Mouse (Mus musculus) midbrain, embryonic 15.5 days (tissue): ENCODE measurements around the gene Piwil4. TPM values are rescaled to one million over a fixed set of nuclear protein-coding genes. Genes with fewer than 3 reads are reported as not detected.
"Not testable (repeated sequence)": the region's sequence is repeated elsewhere in the genome, so short reads cannot be mapped to it uniquely, and the experiment has no call there.

Experiments used
- ATAC-seq: fragments of 200-750 bp; cut with Nextera tagmentation; replicated peaks from 2 replicates; pipeline ENCODE4 v1.8.0; 2017; ENCODE audit warnings: moderate TSS enrichment
- H3K27ac ChIP-seq: fragments of 300-500 bp; sonication (generic); 2 replicates; pipeline ENCODE4 v1.5.1; 2015; ENCODE audit warnings: mild to moderate bottlenecking, inconsistent platforms
- H3K27me3 ChIP-seq: fragments of 300-500 bp; sonication (generic); replicated peaks from 2 replicates; pipeline ENCODE4 v1.6.1; 2015; ENCODE audit warnings: inconsistent platforms
- H3K36me3 ChIP-seq: fragments of 300-500 bp; sonication (generic); replicated peaks from 2 replicates; pipeline ENCODE4 v1.6.1; 2015; ENCODE audit warnings: inconsistent platforms
- H3K4me1 ChIP-seq: fragments of 300-500 bp; sonication (generic); 2 replicates; pipeline ENCODE4 v1.6.1; 2015; ENCODE audit warnings: inconsistent platforms
- H3K4me2 ChIP-seq: fragments of 300-500 bp; sonication (generic); 2 replicates; pipeline ENCODE4 v1.6.1; 2015; ENCODE audit warnings: inconsistent platforms, mild to moderate bottlenecking, moderate library complexity
- H3K4me3 ChIP-seq: fragments of 300-500 bp; sonication (generic); 2 replicates; pipeline ENCODE4 v1.5.1; 2015; ENCODE audit warnings: mild to moderate bottlenecking, inconsistent platforms
- H3K9ac ChIP-seq: fragments of 300-500 bp; sonication (generic); 2 replicates; pipeline ENCODE4 v1.6.1; 2015; ENCODE audit warnings: mild to moderate bottlenecking, inconsistent platforms
- H3K9me3 ChIP-seq: fragments of 300-500 bp; sonication (generic); 2 replicates; pipeline ENCODE4 v1.6.1; 2016; ENCODE audit warnings: inconsistent platforms
- WGBS: fragments of 180-500 bp; shearing (Covaris S2); methylation state at CpG from one replicate; pipeline ENCODE4 v1.1.7; 2015; ENCODE audit warnings: mixed read lengths; 5-methylcytosine and 5-hydroxymethylcytosine counted together
- polyA plus RNA-seq: library from polyadenylated mRNA; unstranded; fragments of >200 nt; fragmentation: Nextera tagmentation; extraction: Ambion mirVana; gene quantifications from 2 replicates; pipeline ENCODE4 v1.2.1, GENCODE M21; 2015

Gene Piwil4
- polyA plus RNA-seq, 1 experiment from 2014 or later, result 0.66 TPM

GRCm38 (mm10) chr9:14720384-14720783 lies 20.1 kb downstream of the Piwil4 start:
- no peaks in the 10 kb centered on the region for H3K9me3 ChIP-seq
- 76% methylated on average over 2 of the region's 2 CpGs for WGBS
- no peak overlapping the region for H3K27ac ChIP-seq
- ATAC-seq, result no peak
- H3K36me3 ChIP-seq, result no peaks in the 10 kb centered on the region
- no peak overlapping the region for H3K4me2 ChIP-seq
- no peaks in the 10 kb centered on the region; the same call in 1 of the 2 replicates for H3K27me3 ChIP-seq
- H3K4me1 ChIP-seq, result no peaks in the 10 kb centered on the region; the same call in 1 of the 2 replicates
- H3K4me3 ChIP-seq, result no peak overlapping the region
- no peak overlapping the region for H3K9ac ChIP-seq

GRCm38 (mm10) chr9:14718332-14718691 lies 22.2 kb downstream of the Piwil4 start:
- Histone ChIP-seq H3K4me3 (no peak overlapping the region), H3K4me1 (no peaks in the 10 kb centered on the region; the same call in 1 of the 2 replicates), H3K9ac (no peak overlapping the region), H3K27me3 (no peaks in the 10 kb centered on the region; the same call in 1 of the 2 replicates), H3K9me3 (no peaks in the 10 kb centered on the region), H3K4me2 (no peak overlapping the region), H3K36me3 (no peaks in the 10 kb centered on the region), H3K27ac (no peak overlapping the region)
- no peak for ATAC-seq

GRCm38 (mm10) chr9:14717689-14718331 lies 22.7 kb downstream of the Piwil4 start:
- Histone ChIP-seq H3K4me1 (no peaks in the 10 kb centered on the region; the same call in 1 of the 2 replicates), H3K27me3 (no peaks in the 10 kb centered on the region; the same call in 1 of the 2 replicates), H3K4me3 (no peak overlapping the region), H3K36me3 (no peaks in the 10 kb centered on the region), H3K9ac (no peak overlapping the region), H3K27ac (no peak overlapping the region), H3K4me2 (no peak overlapping the region), H3K9me3 (no peaks in the 10 kb centered on the region)
- 34% methylated on average over 14 of the region's 14 CpGs for WGBS
- peak; percentile 86 for ATAC-seq

DNA sequence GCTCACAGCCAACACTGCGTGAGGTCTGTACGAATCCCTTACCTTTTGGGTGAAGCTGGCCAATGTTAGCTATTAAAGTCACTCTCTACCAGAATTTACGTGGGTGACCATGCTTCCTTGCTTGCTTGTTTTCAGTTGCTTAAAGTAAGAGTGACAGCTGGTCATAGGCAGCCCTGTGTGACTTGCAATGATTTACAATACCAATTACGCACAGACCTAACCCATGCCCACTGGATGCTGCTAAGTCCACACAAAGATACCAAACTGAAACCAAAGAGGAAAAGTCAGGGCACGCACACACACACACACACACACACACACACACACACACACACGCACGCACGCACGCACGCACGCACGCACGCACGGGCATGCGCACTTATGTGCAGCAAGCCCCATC lies 25.3 kb downstream of the Piwil4 start:
- ATAC-seq, result no peak
- no peak overlapping the region for H3K4me3 ChIP-seq
- no peak overlapping the region for H3K27ac ChIP-seq
- H3K27me3 ChIP-seq, result no peaks in the 10 kb centered on the region; the same call in 1 of the 2 replicates
- no peaks in the 10 kb centered on the region; the same call in 1 of the 2 replicates for H3K4me1 ChIP-seq
- no peak overlapping the region for H3K9ac ChIP-seq
- H3K36me3 ChIP-seq, result no peaks in the 10 kb centered on the region
- 90% methylated on average over 15 of the region's 15 CpGs for WGBS
- H3K4me2 ChIP-seq, result no peak overlapping the region
- H3K9me3 ChIP-seq, result no peaks in the 10 kb centered on the region

DNA sequence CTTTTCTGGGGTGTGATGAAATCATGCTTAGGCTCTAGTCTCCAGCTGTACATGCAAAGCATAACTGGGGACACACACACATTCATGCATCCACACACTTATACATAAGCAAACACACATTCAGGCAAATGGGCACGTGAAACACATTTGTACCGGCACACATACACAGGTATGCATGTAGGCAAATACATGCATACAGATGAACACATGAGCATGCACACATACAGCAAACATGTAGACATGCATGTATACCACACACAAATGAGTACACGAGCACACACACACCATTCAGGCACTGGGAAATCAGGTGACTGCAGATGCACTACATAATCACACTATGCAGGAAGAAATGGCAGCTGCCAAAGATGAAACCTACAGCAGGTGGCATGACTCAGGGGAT lies 29.6 kb downstream of the Piwil4 start:
- 92% methylated on average over 3 of the region's 3 CpGs for WGBS
- no peaks in the 10 kb centered on the region for H3K27me3 ChIP-seq
- no peak for ATAC-seq
- no peak overlapping the region for H3K27ac ChIP-seq
- no peak overlapping the region for H3K4me2 ChIP-seq
- H3K9ac ChIP-seq, result no peak overlapping the region
- no peak overlapping the region for H3K4me3 ChIP-seq
- H3K4me1 ChIP-seq, result no peaks in the 10 kb centered on the region
- no peaks in the 10 kb centered on the region for H3K36me3 ChIP-seq
- H3K9me3 ChIP-seq, result no peaks in the 10 kb centered on the region

GRCm38 (mm10) chr9:14705321-14706162 lies 35.0 kb downstream of the Piwil4 start:
- no peaks in the 10 kb centered on the region for H3K4me1 ChIP-seq
- no peak overlapping the region for H3K4me2 ChIP-seq
- no peak overlapping the region for H3K27ac ChIP-seq
- no peaks in the 10 kb centered on the region for H3K27me3 ChIP-seq
- 78% methylated on average over 13 of the region's 13 CpGs for WGBS
- H3K36me3 ChIP-seq, result no peaks in the 10 kb centered on the region
- no peak overlapping the region for H3K4me3 ChIP-seq
- H3K9me3 ChIP-seq, result no peaks in the 10 kb centered on the region
- H3K9ac ChIP-seq, result no peak overlapping the region
- ATAC-seq, result no peak

- not testable (repeated sequence) for ATAC-seq, H3K9me3 ChIP-seq, H3K4me2 ChIP-seq, H3K4me1 ChIP-seq, H3K9ac ChIP-seq, H3K27ac ChIP-seq, H3K36me3 ChIP-seq, H3K4me3 ChIP-seq, H3K27me3 ChIP-seq
- 88% methylated on average over 1 of the region's 1 CpGs for WGBS
Measured at GRCm38 (mm10) chr9:14700795-14701194, 39.7 kb downstream of the Piwil4 start.

DNA sequence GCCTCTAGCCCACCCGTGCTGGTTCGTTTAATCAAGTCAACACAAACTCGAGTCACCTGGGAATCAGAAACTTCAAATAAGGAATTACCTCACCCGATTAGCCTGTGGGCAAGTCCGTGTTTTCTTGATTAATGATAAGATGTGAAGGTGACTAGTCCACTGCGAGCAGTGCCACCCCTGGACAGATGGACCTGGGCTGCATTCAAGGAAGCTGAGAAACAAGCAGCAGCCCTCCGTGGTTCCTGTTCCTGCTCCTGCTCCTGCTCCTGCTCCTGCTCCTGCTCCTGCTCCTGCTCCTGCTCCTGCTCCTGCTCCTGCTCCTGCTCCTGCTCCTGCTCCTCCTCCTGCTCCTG lies 41.3 kb downstream of the Piwil4 start:
- H3K4me1 ChIP-seq, result no peaks in the 10 kb centered on the region
- ATAC-seq, result peak; percentile 63

DNA sequence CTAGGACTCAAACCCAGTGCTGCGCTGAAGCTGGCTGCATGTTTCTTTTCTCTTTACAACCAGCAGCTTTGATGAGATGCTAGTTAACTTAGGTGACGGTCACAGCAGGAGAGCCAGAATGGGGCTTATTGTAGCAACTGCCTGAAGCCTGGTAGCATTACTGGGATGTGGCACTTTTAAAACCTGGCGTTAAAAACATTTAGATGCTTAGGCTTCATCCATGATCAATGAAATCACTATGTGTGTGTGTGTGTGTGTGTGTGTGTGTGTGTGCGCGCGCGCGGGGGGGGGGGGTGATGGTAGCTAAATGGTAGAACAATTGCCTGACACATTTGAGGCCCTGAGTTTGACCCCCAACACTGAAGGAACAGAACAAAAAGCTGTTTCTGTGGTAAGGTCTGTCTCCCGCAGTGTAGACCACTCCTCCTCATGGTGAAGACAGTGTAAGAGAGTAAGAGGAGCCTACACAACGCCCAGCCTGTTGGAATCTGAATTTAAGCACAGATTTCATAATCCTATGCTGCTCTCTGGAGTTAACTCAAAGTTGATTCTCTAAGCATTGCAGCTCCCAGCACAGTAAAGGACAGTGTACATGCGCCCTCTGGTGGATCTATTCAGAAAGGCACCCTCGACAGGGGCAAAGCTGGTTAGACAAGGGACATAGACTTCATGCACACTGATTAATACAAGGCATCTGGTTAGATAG lies 41.8 kb downstream of the Piwil4 start:
- no peaks in the 10 kb centered on the region for H3K4me1 ChIP-seq
- ATAC-seq, result peak; percentile 97
- H3K4me3 ChIP-seq, result no peak overlapping the region
- no peaks in the 10 kb centered on the region for H3K36me3 ChIP-seq
- H3K4me2 ChIP-seq, result no peak overlapping the region
- H3K9ac ChIP-seq, result no peak overlapping the region
- WGBS, result 51% methylated on average over 12 of the region's 12 CpGs
- no peak overlapping the region for H3K27ac ChIP-seq
- no peaks in the 10 kb centered on the region for H3K9me3 ChIP-seq
- no peaks in the 10 kb centered on the region for H3K27me3 ChIP-seq

More for the DNA sequence above, 41.3 kb downstream of the Piwil4 start:
- Histone ChIP-seq H3K36me3 (no peaks in the 10 kb centered on the region), H3K4me3 (no peak overlapping the region), H3K4me2 (no peak overlapping the region), H3K27ac (no peak overlapping the region), H3K9me3 (no peaks in the 10 kb centered on the region), H3K9ac (no peak overlapping the region), H3K27me3 (no peaks in the 10 kb centered on the region)
- 48% methylated on average over 7 of the region's 7 CpGs for WGBS

GRCm38 (mm10) chr9:14697903-14698302 lies 42.6 kb downstream of the Piwil4 start:
- H3K27ac ChIP-seq, result no peak overlapping the region
- no peak overlapping the region for H3K4me3 ChIP-seq
- no peak for ATAC-seq
- H3K27me3 ChIP-seq, result no peaks in the 10 kb centered on the region
- H3K4me1 ChIP-seq, result no peaks in the 10 kb centered on the region
- no peaks in the 10 kb centered on the region for H3K9me3 ChIP-seq
- H3K9ac ChIP-seq, result no peak overlapping the region
- no peak overlapping the region for H3K4me2 ChIP-seq
- no peaks in the 10 kb centered on the region for H3K36me3 ChIP-seq
- WGBS, result 58% methylated on average over 4 of the region's 4 CpGs

DNA sequence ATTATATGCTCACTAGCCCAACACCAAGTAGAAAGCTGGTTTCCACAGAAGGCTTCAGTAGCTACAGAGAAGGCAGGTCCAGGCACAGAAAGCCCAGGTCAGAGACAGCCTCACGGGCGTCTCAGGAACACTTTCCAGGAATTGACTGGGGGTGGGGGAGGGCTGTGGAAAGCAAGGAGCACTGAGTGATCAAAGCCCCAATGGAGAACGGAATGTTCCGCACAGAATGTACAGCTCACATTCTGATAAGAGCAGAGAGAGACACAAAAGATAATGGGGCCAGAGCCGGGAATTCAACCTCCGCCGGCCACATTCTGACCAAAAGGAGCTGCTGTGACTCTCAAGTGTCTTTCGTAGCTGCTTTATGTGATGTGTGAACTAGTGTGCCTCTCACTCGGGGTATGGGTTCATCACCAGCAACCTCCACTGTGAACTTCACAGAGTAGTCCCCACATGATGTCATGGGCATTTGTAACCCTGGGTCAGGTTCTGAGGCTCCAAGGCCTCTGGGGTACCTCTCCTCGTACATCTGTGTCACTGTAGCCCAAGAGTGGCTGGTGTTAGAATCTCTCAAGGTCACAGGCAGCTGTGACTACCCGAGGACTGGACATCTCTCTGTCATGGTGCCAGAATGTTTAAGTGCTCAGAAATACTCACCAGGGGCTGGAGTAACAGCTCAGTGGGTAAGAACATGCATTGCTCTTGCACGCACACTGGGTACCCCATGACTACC lies 51.0 kb downstream of the Piwil4 start:
- H3K4me1 ChIP-seq, result no peaks in the 10 kb centered on the region
- H3K4me3 ChIP-seq, result no peak overlapping the region
- no peak for ATAC-seq
- no peaks in the 10 kb centered on the region for H3K27me3 ChIP-seq
- no peak overlapping the region for H3K4me2 ChIP-seq
- H3K9me3 ChIP-seq, result no peaks in the 10 kb centered on the region
- no peak overlapping the region for H3K9ac ChIP-seq
- 76% methylated on average over 12 of the region's 12 CpGs for WGBS
- no peaks in the 10 kb centered on the region for H3K36me3 ChIP-seq
- H3K27ac ChIP-seq, result no peak overlapping the region

DNA sequence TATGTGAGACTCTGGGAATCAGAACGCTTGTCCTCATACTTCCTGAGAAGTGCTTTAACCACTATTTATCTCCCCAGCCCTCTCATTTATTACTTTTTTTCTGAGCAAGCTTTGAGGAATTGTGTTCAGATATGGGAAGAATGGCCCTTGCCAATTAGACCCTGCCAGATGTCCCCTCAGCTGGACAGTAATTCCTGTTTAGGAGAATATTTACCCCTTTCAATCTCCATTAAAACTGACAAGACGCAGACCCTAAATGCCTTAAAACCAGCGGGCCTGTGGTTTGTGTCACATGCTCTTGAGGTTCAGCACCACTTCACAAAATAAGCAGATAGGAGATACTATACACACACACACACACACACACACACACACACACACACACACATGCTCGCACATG lies 56.2 kb downstream of the Piwil4 start:
- H3K4me2 ChIP-seq, result no peak overlapping the region
- H3K27me3 ChIP-seq, result no peaks in the 10 kb centered on the region
- H3K4me3 ChIP-seq, result no peak overlapping the region
- WGBS, result 79% methylated on average over 4 of the region's 4 CpGs
- no peak overlapping the region for H3K9ac ChIP-seq
- no peaks in the 10 kb centered on the region for H3K4me1 ChIP-seq
- no peak overlapping the region for H3K27ac ChIP-seq
- no peaks in the 10 kb centered on the region for H3K9me3 ChIP-seq
- ATAC-seq, result no peak
- H3K36me3 ChIP-seq, result no peaks in the 10 kb centered on the region
